Mouse (Mus musculus): Measurements from ENCODE around the gene Syne2. TPM values are rescaled to one million over a fixed set of nuclear protein-coding genes. Genes with fewer than 3 reads are reported as not detected.

Gene Syne2
- polyA plus RNA-seq, 1 experiment from 2014 or later: 50.8 TPM

DNA sequence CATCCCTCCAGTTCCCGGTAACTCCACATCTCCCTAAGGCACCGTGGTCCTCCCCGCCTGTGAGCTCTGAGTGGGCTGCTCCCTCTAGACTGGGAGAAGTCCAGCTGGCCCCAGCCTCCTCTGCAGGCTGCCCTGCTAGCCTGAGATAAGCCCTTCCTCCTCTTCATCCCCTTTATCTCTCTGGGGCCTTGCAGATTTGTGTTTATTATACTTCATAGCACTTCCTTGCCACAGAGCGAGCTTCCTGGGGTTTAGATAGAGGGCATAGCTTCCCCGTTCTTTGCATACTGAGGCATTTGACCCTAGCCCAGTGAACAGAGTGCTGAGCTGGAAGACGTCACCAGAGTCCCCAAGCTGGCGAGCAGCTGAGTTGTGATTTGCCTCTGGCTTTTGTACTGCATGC is 37.1 kb downstream of the Syne2 start:
- ATAC-seq (ENCODE audit: low read depth): peak; percentile 65
- no peaks in the 10 kb centered on the region for H3K27me3 ChIP-seq (ENCODE audit: control insufficient read depth, insufficient read depth, low read depth, low read length)
- 25% methylated on average over 7 of the region's 7 CpGs for WGBS
- peaks cover 26% of the 10 kb centered on the region for H3K4me1 ChIP-seq (replicated peaks; ENCODE audit: control insufficient read depth, insufficient read depth, low read length)
- H3K9me3 ChIP-seq (ENCODE audit: control insufficient read depth, low read length): no peaks in the 10 kb centered on the region
- no peak overlapping the region for H3K4me2 ChIP-seq (ENCODE audit: low read depth, low read length)
- peak overlapping the region; percentile 36 for H3K27ac ChIP-seq (ENCODE audit: low read length)
- no peak overlapping the region for H3K9ac ChIP-seq (ENCODE audit: low read length)
- H3K36me3 ChIP-seq (ENCODE audit: control insufficient read depth, insufficient read depth, low read length): no peaks in the 10 kb centered on the region
- H3K4me3 ChIP-seq (ENCODE audit: low read length): no peak overlapping the region

GRCm38 (mm10) chr12:75855621-75856020 is 37.7 kb downstream of the Syne2 start:
- H3K4me3 ChIP-seq (ENCODE audit: low read length): no peak overlapping the region
- 85% methylated on average over 9 of the region's 9 CpGs for WGBS
- H3K9me3 ChIP-seq (ENCODE audit: control insufficient read depth, low read length): no peaks in the 10 kb centered on the region
- H3K4me2 ChIP-seq (ENCODE audit: low read depth, low read length): no peak overlapping the region
- peak overlapping the region; percentile 36; the same call in 1 of the 2 replicates for H3K27ac ChIP-seq (ENCODE audit: low read length)
- H3K36me3 ChIP-seq (ENCODE audit: control insufficient read depth, insufficient read depth, low read length): no peaks in the 10 kb centered on the region
- no peak for ATAC-seq (ENCODE audit: low read depth)
- H3K4me1 ChIP-seq (replicated peaks; ENCODE audit: control insufficient read depth, insufficient read depth, low read length): peaks cover 26% of the 10 kb centered on the region
- no peak overlapping the region for H3K9ac ChIP-seq (ENCODE audit: low read length)
- H3K27me3 ChIP-seq (ENCODE audit: control insufficient read depth, insufficient read depth, low read depth, low read length): no peaks in the 10 kb centered on the region

DNA sequence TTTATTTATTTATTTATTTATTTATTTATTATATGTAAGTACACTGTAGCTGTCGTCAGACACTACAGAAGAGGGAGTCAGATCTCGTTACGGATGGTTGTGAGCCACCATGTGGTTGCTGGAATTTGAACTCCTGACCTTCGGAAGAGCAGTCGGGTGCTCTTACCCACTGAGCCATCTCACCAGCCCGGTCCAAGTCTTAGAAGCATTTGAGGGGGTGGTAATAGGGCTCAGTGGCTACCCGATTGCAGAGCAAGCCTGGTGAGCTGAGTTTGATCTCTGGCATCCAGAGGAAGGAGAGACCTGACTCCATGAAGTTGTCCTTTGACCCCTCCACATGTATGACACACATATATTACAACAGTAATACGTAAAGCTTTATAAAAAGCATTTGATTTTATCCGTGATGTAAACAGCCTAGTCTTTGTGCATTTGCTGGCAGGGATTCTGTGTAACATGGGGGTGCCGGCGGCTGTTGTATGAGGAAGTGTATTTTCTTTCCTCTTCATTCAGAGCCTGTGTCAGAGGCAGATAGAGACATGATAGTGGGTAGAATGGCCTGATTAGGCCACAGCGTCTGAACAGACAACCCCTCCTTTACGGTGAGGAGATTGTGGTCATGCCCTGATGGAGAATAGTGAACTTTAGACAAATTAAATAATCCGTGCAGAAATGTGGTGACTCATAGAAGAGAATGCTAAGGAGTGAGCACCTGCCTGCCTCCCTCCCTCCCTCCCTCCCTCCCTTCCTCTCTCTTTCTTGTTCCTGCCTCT is 38.3 kb downstream of the Syne2 start:
- 60% methylated on average over 14 of the region's 14 CpGs for WGBS
- H3K27ac ChIP-seq (ENCODE audit: low read length): no peak overlapping the region
- no peak overlapping the region for H3K9ac ChIP-seq (ENCODE audit: low read length)
- no peak overlapping the region for H3K4me2 ChIP-seq (ENCODE audit: low read depth, low read length)
- no peak for ATAC-seq (ENCODE audit: low read depth)
- no peak overlapping the region for H3K4me3 ChIP-seq (ENCODE audit: low read length)
- peaks cover 26% of the 10 kb centered on the region for H3K4me1 ChIP-seq (replicated peaks; ENCODE audit: control insufficient read depth, insufficient read depth, low read length)
- no peaks in the 10 kb centered on the region for H3K9me3 ChIP-seq (ENCODE audit: control insufficient read depth, low read length)
- no peaks in the 10 kb centered on the region for H3K27me3 ChIP-seq (ENCODE audit: control insufficient read depth, insufficient read depth, low read depth, low read length)
- no peaks in the 10 kb centered on the region for H3K36me3 ChIP-seq (ENCODE audit: control insufficient read depth, insufficient read depth, low read length)

- peak; percentile 77 for ATAC-seq (ENCODE audit: low read depth)
- H3K4me2 ChIP-seq (ENCODE audit: low read depth, low read length): peak overlapping the region; percentile 28; the same call in 1 of the 2 replicates
- H3K27ac ChIP-seq (ENCODE audit: low read length): 0 out of 2 replicates have a peak overlapping the region, but pooled peaks have one; percentile 0
- no peaks in the 10 kb centered on the region for H3K27me3 ChIP-seq (ENCODE audit: control insufficient read depth, insufficient read depth, low read depth, low read length)
- peaks cover 8% of the 10 kb centered on the region; the same call in 1 of the 2 replicates for H3K4me1 ChIP-seq (replicated peaks; ENCODE audit: control insufficient read depth, insufficient read depth, low read length)
- H3K9ac ChIP-seq (ENCODE audit: low read length): no peak overlapping the region
- 55% methylated on average over 10 of the region's 11 CpGs for WGBS
- H3K4me3 ChIP-seq (ENCODE audit: low read length): no peak overlapping the region
- no peaks in the 10 kb centered on the region for H3K9me3 ChIP-seq (ENCODE audit: control insufficient read depth, low read length)
- H3K36me3 ChIP-seq (ENCODE audit: control insufficient read depth, insufficient read depth, low read length): no peaks in the 10 kb centered on the region
Observed at GRCm38 (mm10) chr12:75859936-75860335, 42.0 kb downstream of the Syne2 start.

DNA sequence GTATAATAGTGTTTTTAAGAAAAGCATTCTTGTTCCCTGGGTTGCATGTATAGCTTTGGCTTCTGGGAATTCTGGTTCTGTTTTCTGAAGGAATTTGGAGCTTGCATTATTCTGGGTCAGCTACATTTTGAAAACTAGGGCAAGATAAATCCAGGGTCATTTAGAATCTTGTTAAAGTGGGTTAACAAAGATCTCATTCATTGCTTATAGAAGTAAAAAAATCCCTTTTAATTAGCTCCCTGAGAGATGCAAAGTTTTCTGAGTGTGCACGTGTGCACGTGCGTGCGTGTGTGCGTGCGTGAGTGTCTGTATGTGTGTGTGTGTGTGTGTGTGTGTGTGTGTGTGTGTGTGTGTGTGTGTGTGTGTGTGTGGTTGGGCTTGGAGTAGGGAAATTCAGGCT is 42.9 kb downstream of the Syne2 start:
- Histone ChIP-seq H3K4me1 (replicated peaks; ENCODE audit: control insufficient read depth, insufficient read depth, low read length) (no peaks in the 10 kb centered on the region), H3K27me3 (ENCODE audit: control insufficient read depth, insufficient read depth, low read depth, low read length) (no peaks in the 10 kb centered on the region), H3K4me2 (ENCODE audit: low read depth, low read length) (no peak overlapping the region), H3K9ac (ENCODE audit: low read length) (no peak overlapping the region), H3K9me3 (ENCODE audit: control insufficient read depth, low read length) (no peaks in the 10 kb centered on the region), H3K36me3 (ENCODE audit: control insufficient read depth, insufficient read depth, low read length) (no peaks in the 10 kb centered on the region), H3K27ac (ENCODE audit: low read length) (no peak overlapping the region), H3K4me3 (ENCODE audit: low read length) (no peak overlapping the region)
- 94% methylated on average over 6 of the region's 6 CpGs for WGBS
- no peak for ATAC-seq (ENCODE audit: low read depth)

DNA sequence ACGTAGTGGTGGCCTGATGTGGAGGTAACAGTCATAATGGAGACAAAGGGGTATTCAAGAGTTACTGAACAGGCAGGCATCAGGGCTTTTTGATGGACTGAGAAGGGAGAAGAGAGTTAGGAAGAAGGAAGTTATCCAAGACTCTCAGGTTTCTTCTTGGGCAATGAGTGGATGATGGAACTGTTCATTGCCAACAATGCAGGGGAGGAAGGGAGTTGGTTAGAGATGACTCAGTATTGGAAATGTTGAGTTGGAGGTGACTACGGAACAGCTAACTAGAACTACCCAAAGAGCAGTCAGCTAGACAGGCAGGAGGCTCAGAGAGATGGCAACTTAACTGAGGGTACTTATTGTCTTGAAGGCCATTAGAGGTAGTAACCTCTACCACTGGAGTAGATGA is 47.2 kb downstream of the Syne2 start:
- Histone ChIP-seq H3K27ac (ENCODE audit: low read length) (no peak overlapping the region), H3K36me3 (ENCODE audit: control insufficient read depth, insufficient read depth, low read length) (no peaks in the 10 kb centered on the region), H3K4me2 (ENCODE audit: low read depth, low read length) (no peak overlapping the region), H3K4me3 (ENCODE audit: low read length) (no peak overlapping the region), H3K27me3 (ENCODE audit: control insufficient read depth, insufficient read depth, low read depth, low read length) (no peaks in the 10 kb centered on the region), H3K9me3 (ENCODE audit: control insufficient read depth, low read length) (no peaks in the 10 kb centered on the region), H3K9ac (ENCODE audit: low read length) (no peak overlapping the region), H3K4me1 (replicated peaks; ENCODE audit: control insufficient read depth, insufficient read depth, low read length) (peaks cover 9% of the 10 kb centered on the region)
- ATAC-seq (ENCODE audit: low read depth): no peak
- WGBS: 91% methylated on average over 2 of the region's 2 CpGs

DNA sequence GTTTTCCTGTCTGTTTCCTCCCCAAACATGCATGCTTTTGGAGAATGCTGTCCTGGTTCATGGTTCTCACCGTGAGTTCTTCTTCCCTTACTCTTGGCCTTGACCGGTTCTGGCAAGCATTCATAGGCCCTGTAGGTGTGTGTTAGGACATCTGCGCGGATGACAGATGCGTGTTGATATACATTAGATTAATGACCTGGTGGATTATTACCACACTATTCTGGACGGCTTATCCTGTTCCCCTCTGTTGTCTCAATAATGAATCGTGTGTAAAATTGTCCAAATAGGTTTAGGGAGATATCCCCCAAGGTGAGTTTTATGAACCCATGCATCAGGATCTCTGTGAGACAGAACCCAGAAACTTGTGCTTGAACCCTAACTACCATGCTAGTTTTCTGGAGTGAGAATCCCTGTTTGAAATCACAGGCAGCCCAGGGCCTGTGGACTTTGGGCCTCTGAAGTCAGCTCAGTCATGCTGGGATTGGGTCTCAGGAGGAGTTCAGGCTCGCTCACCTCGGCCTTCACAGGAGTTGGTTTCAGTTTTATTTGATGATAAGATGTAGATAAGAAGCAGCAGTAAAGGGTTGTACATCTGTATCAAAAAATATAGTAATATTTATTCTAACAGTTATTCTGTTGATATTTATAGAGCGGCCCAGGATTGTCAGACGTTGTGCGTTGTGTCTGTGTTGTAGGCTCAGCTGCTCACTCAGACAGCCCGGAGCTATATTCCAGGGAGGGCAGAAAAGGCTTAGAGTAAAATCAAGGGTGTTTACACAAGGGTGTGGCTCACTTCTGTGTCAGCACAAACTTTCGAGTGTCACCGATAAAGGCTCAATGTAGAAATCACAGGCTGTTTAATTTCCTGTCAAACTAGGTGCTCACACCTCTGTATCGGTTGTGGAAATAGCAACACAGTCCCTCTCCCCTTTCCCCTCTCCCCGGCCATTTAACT is 48.8 kb downstream of the Syne2 start:
- Histone ChIP-seq H3K4me3 (ENCODE audit: low read length) (no peak overlapping the region), H3K36me3 (ENCODE audit: control insufficient read depth, insufficient read depth, low read length) (no peaks in the 10 kb centered on the region), H3K27ac (ENCODE audit: low read length) (0 out of 2 replicates have a peak overlapping the region, but pooled peaks have one; percentile 26), H3K9ac (ENCODE audit: low read length) (peak overlapping the region; percentile 16; the same call in 1 of the 2 replicates), H3K4me1 (replicated peaks; ENCODE audit: control insufficient read depth, insufficient read depth, low read length) (peaks cover 9% of the 10 kb centered on the region), H3K4me2 (ENCODE audit: low read depth, low read length) (no peak overlapping the region), H3K27me3 (ENCODE audit: control insufficient read depth, insufficient read depth, low read depth, low read length) (no peaks in the 10 kb centered on the region), H3K9me3 (ENCODE audit: control insufficient read depth, low read length) (no peaks in the 10 kb centered on the region)
- 37% methylated on average over 17 of the region's 17 CpGs for WGBS
- peak; percentile 47; the same call in 1 of the 2 replicates for ATAC-seq (ENCODE audit: low read depth)

GRCm38 (mm10) chr12:75873546-75874235 is 55.8 kb downstream of the Syne2 start:
- no peak for ATAC-seq (ENCODE audit: low read depth)
- no peak overlapping the region for H3K4me3 ChIP-seq (ENCODE audit: low read length)
- 65% methylated on average over 9 of the region's 9 CpGs for WGBS

More at GRCm38 (mm10) chr12:75873546-75874235, 55.8 kb downstream of the Syne2 start:
- Histone ChIP-seq H3K27ac (ENCODE audit: low read length) (no peak overlapping the region), H3K4me1 (replicated peaks; ENCODE audit: control insufficient read depth, insufficient read depth, low read length) (peaks cover 2% of the 10 kb centered on the region), H3K4me2 (ENCODE audit: low read depth, low read length) (no peak overlapping the region), H3K9me3 (ENCODE audit: control insufficient read depth, low read length) (no peaks in the 10 kb centered on the region), H3K36me3 (ENCODE audit: control insufficient read depth, insufficient read depth, low read length) (no peaks in the 10 kb centered on the region), H3K9ac (ENCODE audit: low read length) (no peak overlapping the region), H3K27me3 (ENCODE audit: control insufficient read depth, insufficient read depth, low read depth, low read length) (no peaks in the 10 kb centered on the region)
